Mouse (Mus musculus) heart, postnatal 0 days (tissue): ENCODE results near the gene Carmil1. TPM values are rescaled to one million over a fixed set of nuclear protein-coding genes. Genes with fewer than 3 reads are reported as not detected.

Experiments
- ATAC-seq: fragments of 200-750 bp; cut with Nextera tagmentation; 2 replicates; pipeline ENCODE4 v1.8.0; 2017; ENCODE audit warnings: low read depth, moderate number of reproducible peaks, moderate library complexity; ENCODE audit not compliant: insufficient read depth
- DNase-seq: peaks from one replicate; pipeline ENCODE4 v3.0.0-alpha.2; 2016; ENCODE audit warnings: low spot score
- H3K27ac ChIP-seq: fragments of 300-500 bp; sonication (generic); 2 replicates; pipeline ENCODE4 v1.5.1; 2014; ENCODE audit warnings: low read depth, mild to moderate bottlenecking
- H3K27me3 ChIP-seq: fragments of 300-500 bp; sonication (generic); 2 replicates; pipeline ENCODE4 v1.6.1; 2014; ENCODE audit warnings: low read length, mixed read lengths; ENCODE audit not compliant: control insufficient read depth, insufficient read depth
- H3K36me3 ChIP-seq: fragments of 300-500 bp; sonication (generic); replicated peaks from 2 replicates; pipeline ENCODE4 v1.6.1; 2014; ENCODE audit warnings: low read length, mixed read lengths; ENCODE audit not compliant: control insufficient read depth, insufficient read depth
- H3K4me1 ChIP-seq: fragments of 300-500 bp; sonication (generic); 2 replicates; pipeline ENCODE4 v1.6.1; 2014; ENCODE audit warnings: antibody characterized with exemption; ENCODE audit not compliant: control insufficient read depth, insufficient read depth
- H3K4me2 ChIP-seq: fragments of 300-500 bp; sonication (generic); 2 replicates; pipeline ENCODE4 v1.6.1; 2014; ENCODE audit warnings: low read depth, mild to moderate bottlenecking, low read length, moderate library complexity
- H3K4me3 ChIP-seq: fragments of 300-500 bp; sonication (generic); 2 replicates; pipeline ENCODE4 v1.5.1; 2014; ENCODE audit warnings: low read depth, low read length
- H3K9ac ChIP-seq: fragments of 300-500 bp; sonication (generic); replicated peaks from 2 replicates; pipeline ENCODE4 v1.6.1; 2014; ENCODE audit warnings: low read depth, low read length, mixed read lengths
- H3K9me3 ChIP-seq: fragments of 300-500 bp; sonication (generic); replicated peaks from 2 replicates; pipeline ENCODE4 v1.6.1; 2016; ENCODE audit warnings: low read length; ENCODE audit not compliant: control insufficient read depth
- CTCF ChIP-seq: IDR thresholded peaks from 2 replicates; pipeline ENCODE4 v1.5.1; 2016; ENCODE audit warnings: antibody characterized with exemption, control low read depth, low read depth
- EP300 ChIP-seq: IDR thresholded peaks from 2 replicates; pipeline ENCODE4 v1.6.1; 2016; ENCODE audit warnings: antibody characterized with exemption, low read depth
- WGBS: fragments of 180-500 bp; shearing (Covaris S2); extraction: QIAGEN DNeasy Blood & Tissue Kit; methylation state at CpG from one replicate; pipeline ENCODE4 v1.1.7; 2014; 5-methylcytosine and 5-hydroxymethylcytosine counted together
- polyA plus RNA-seq: library from polyadenylated mRNA; unstranded; fragments of >200 nt; fragmentation: Nextera tagmentation; extraction: Ambion mirVana; gene quantifications from 2 replicates; pipeline ENCODE4 v1.2.1, GENCODE M21; 2015
- total RNA-seq: library from RNA; depleted of rRNA; stranded (reverse); fragments of >200 nt; gene quantifications from 2 replicates; pipeline ENCODE4 v1.2.3, GENCODE M21; 2014; ENCODE audit warnings: low replicate concordance

Gene Carmil1
- total and polyA plus RNA-seq, 2 experiments from 2014 or later: 1.1 to 4.3 TPM

- no peak for DNase-seq
- H3K4me2 ChIP-seq: no peak overlapping the region
- 56% methylated on average over 6 of the region's 6 CpGs for WGBS
- H3K36me3 ChIP-seq: no peaks in the 10 kb centered on the region
- H3K27ac ChIP-seq: no peak overlapping the region
- no peak overlapping the region for H3K4me3 ChIP-seq
- no peak for ATAC-seq
- H3K9me3 ChIP-seq: no peaks in the 10 kb centered on the region
- H3K27me3 ChIP-seq: 0 out of 2 replicates have a peak, but pooled peaks cover 13% of the 10 kb centered on the region
- TF ChIP-seq EP300: no peak
- no peak for TF ChIP-seq CTCF
- no peak overlapping the region for H3K9ac ChIP-seq
- 0 out of 2 replicates have a peak, but pooled peaks cover 3% of the 10 kb centered on the region for H3K4me1 ChIP-seq
Measured at GRCm38 (mm10) chr13:24155190-24155589, 125.4 kb downstream of the Carmil1 start.

- Histone ChIP-seq H3K4me2 (no peak overlapping the region), H3K4me1 (0 out of 2 replicates have a peak, but pooled peaks cover under 1% of the 10 kb centered on the region), H3K36me3 (no peaks in the 10 kb centered on the region), H3K27me3 (0 out of 2 replicates have a peak, but pooled peaks cover 13% of the 10 kb centered on the region), H3K4me3 (no peak overlapping the region), H3K9me3 (no peaks in the 10 kb centered on the region), H3K27ac (no peak overlapping the region), H3K9ac (no peak overlapping the region)
- no peak for TF ChIP-seq CTCF
- WGBS: 56% methylated on average over 10 of the region's 10 CpGs
- DNase-seq: no peak
- ATAC-seq: no peak
Measured at GRCm38 (mm10) chr13:24154281-24155061, 126.1 kb downstream of the Carmil1 start.

GRCm38 (mm10) chr13:24152610-24153009 is 128.0 kb downstream of the Carmil1 start:
- H3K4me3 ChIP-seq: no peak overlapping the region
- no peak for ATAC-seq
- H3K4me2 ChIP-seq: no peak overlapping the region
- 0 out of 2 replicates have a peak, but pooled peaks cover 13% of the 10 kb centered on the region for H3K27me3 ChIP-seq
- no peaks in the 10 kb centered on the region for H3K36me3 ChIP-seq
- no peaks in the 10 kb centered on the region for H3K9me3 ChIP-seq
- TF ChIP-seq EP300: no peak
- no peak for TF ChIP-seq CTCF
- H3K4me1 ChIP-seq: no peaks in the 10 kb centered on the region
- no peak overlapping the region for H3K27ac ChIP-seq
- no peak for DNase-seq
- 57% methylated on average over 7 of the region's 7 CpGs for WGBS
- H3K9ac ChIP-seq: no peak overlapping the region

- H3K9ac ChIP-seq: no peak overlapping the region
- no peak overlapping the region for H3K4me2 ChIP-seq
- ATAC-seq (no peak), DNase-seq (no peak)
- peaks cover 18% of the 10 kb centered on the region for H3K27me3 ChIP-seq
- H3K4me3 ChIP-seq: no peak overlapping the region
- H3K36me3 ChIP-seq: no peaks in the 10 kb centered on the region
- no peaks in the 10 kb centered on the region for H3K4me1 ChIP-seq
- H3K27ac ChIP-seq: no peak overlapping the region
- WGBS: 89% methylated on average over 6 of the region's 6 CpGs
- TF ChIP-seq CTCF (no peak), EP300 (no peak)
- no peaks in the 10 kb centered on the region for H3K9me3 ChIP-seq
Measured at GRCm38 (mm10) chr13:24151335-24151734, 129.3 kb downstream of the Carmil1 start.

GRCm38 (mm10) chr13:24148549-24148948 is 132.0 kb downstream of the Carmil1 start:
- Histone ChIP-seq H3K9me3 (no peaks in the 10 kb centered on the region), H3K4me3 (no peak overlapping the region), H3K4me1 (no peaks in the 10 kb centered on the region), H3K27ac (no peak overlapping the region), H3K4me2 (no peak overlapping the region), H3K27me3 (peaks cover 13% of the 10 kb centered on the region), H3K36me3 (no peaks in the 10 kb centered on the region), H3K9ac (no peak overlapping the region)
- ATAC-seq: no peak
- 60% methylated on average over 1 of the region's 1 CpGs for WGBS
- TF ChIP-seq EP300: no peak
- no peak for DNase-seq

GRCm38 (mm10) chr13:24147006-24147405 is 133.6 kb downstream of the Carmil1 start:
- 74% methylated on average over 3 of the region's 3 CpGs for WGBS
- DNase-seq (no peak), ATAC-seq (no peak)
- Histone ChIP-seq H3K27me3 (peaks cover 22% of the 10 kb centered on the region), H3K9ac (no peak overlapping the region), H3K9me3 (no peaks in the 10 kb centered on the region), H3K4me1 (peaks cover 2% of the 10 kb centered on the region), H3K27ac (no peak overlapping the region), H3K4me2 (no peak overlapping the region), H3K36me3 (no peaks in the 10 kb centered on the region), H3K4me3 (no peak overlapping the region)
- TF ChIP-seq EP300: no peak
